Mouse (Mus musculus) thymus, postnatal 14 days (tissue): ENCODE measurements around the gene Mymk.

Experiments used
- DNase-seq: peaks from one replicate; pipeline ENCODE4 v3.0.0; 2021

Mymk gene

GRCm38 (mm10) chr2:27078312-27078711, 6.3 kb upstream of the Mymk start:
- DNase-seq = peak; percentile 31

GRCm38 (mm10) chr2:27077655-27078244, 5.8 kb upstream of the Mymk start:
- DNase-seq = peak; percentile 65

GRCm38 (mm10) chr2:27075485-27075884, 3.5 kb upstream of the Mymk start:
- peak; percentile 44 for DNase-seq

- DNase-seq = no peak
These were observed 2.8 kb upstream of the Mymk start for GRCm38 (mm10) chr2:27074804-27075203.

GRCm38 (mm10) chr2:27073407-27073806, 1.4 kb upstream of the Mymk start:
- DNase-seq = no peak

- no peak for DNase-seq
These were observed 842 bp downstream of the Mymk start for GRCm38 (mm10) chr2:27071137-27071536.

GRCm38 (mm10) chr2:27070247-27070813, 1.6 kb downstream of the Mymk start:
- peak; percentile 76 for DNase-seq

- no peak for DNase-seq
These were observed 2.3 kb downstream of the Mymk start for GRCm38 (mm10) chr2:27069646-27070045.

GRCm38 (mm10) chr2:27067996-27068395, 4.0 kb downstream of the Mymk start:
- DNase-seq = no peak

- no peak for DNase-seq
These were observed 4.9 kb downstream of the Mymk start for GRCm38 (mm10) chr2:27067124-27067523.

GRCm38 (mm10) chr2:27059187-27059586, 12.8 kb downstream of the Mymk start:
- DNase-seq = no peak

- DNase-seq = no peak
These were observed 13.2 kb downstream of the Mymk start for GRCm38 (mm10) chr2:27058751-27059150.

GRCm38 (mm10) chr2:27058251-27058650, 13.7 kb downstream of the Mymk start:
- no peak for DNase-seq

- DNase-seq = no peak
These were observed 22.6 kb downstream of the Mymk start for GRCm38 (mm10) chr2:27049408-27049807.

- DNase-seq = no peak
These were observed 25.8 kb downstream of the Mymk start for GRCm38 (mm10) chr2:27045979-27046770.

GRCm38 (mm10) chr2:27044641-27045040, 27.3 kb downstream of the Mymk start:
- no peak for DNase-seq

GRCm38 (mm10) chr2:27044166-27044565, 27.8 kb downstream of the Mymk start:
- DNase-seq = no peak

- DNase-seq = peak; percentile 91
These were observed 28.5 kb downstream of the Mymk start for GRCm38 (mm10) chr2:27043461-27043860.

- DNase-seq = no peak
These were observed 29.7 kb downstream of the Mymk start for GRCm38 (mm10) chr2:27042131-27042844.

GRCm38 (mm10) chr2:27039286-27039685, 32.7 kb downstream of the Mymk start:
- DNase-seq = peak; percentile 54

- DNase-seq = peak; percentile 86
These were observed 33.4 kb downstream of the Mymk start for GRCm38 (mm10) chr2:27038596-27038995.

GRCm38 (mm10) chr2:27037008-27037407, 35.0 kb downstream of the Mymk start:
- no peak for DNase-seq

- no peak for DNase-seq
These were observed 36.0 kb downstream of the Mymk start for GRCm38 (mm10) chr2:27036003-27036402.

GRCm38 (mm10) chr2:27032361-27032760, 39.6 kb downstream of the Mymk start:
- no peak for DNase-seq
